Mouse (Mus musculus) forebrain, embryonic 14.5 days (tissue): ENCODE measurements at regions not wholly inside any gene's neighbourhood (a gene's known extent, or its start where the extent isn't known, plus 50 kb on each side); places are given as distances from the start of the nearest gene placed in this dataset.

Experiments used
- ATAC-seq: fragments of 200-750 bp; cut with Nextera tagmentation; 2 replicates; pipeline ENCODE4 v1.8.0; 2017; ENCODE audit warnings: mild to moderate bottlenecking, moderate library complexity
- DNase-seq: peaks from one replicate; pipeline ENCODE4 v3.0.0-alpha.2; 2015; ENCODE audit warnings: low spot score
- H3K27ac ChIP-seq: fragments of 300-500 bp; sonication (generic); 2 replicates; pipeline ENCODE4 v1.5.1; 2014; ENCODE audit warnings: low read depth, mild to moderate bottlenecking, control low read depth, low read length, moderate library complexity
- H3K27me3 ChIP-seq: fragments of 300-500 bp; sonication (generic); replicated peaks from 2 replicates; pipeline ENCODE4 v1.6.1; 2014; ENCODE audit warnings: low read length, control low read depth, mixed read lengths; ENCODE audit not compliant: control insufficient read depth, insufficient read depth
- H3K36me3 ChIP-seq: fragments of 300-500 bp; sonication (generic); 2 replicates; pipeline ENCODE4 v1.6.1; 2014; ENCODE audit warnings: low read length, control low read depth; ENCODE audit not compliant: control insufficient read depth, insufficient read depth
- H3K4me1 ChIP-seq: fragments of 300-500 bp; sonication (generic); 2 replicates; pipeline ENCODE4 v1.6.1; 2014; ENCODE audit warnings: antibody characterized with exemption, low read length, control low read depth; ENCODE audit not compliant: control insufficient read depth, insufficient read depth
- H3K4me2 ChIP-seq: fragments of 300-500 bp; sonication (generic); 2 replicates; pipeline ENCODE4 v1.6.1; 2014; ENCODE audit warnings: mild to moderate bottlenecking, control low read depth, low read length
- H3K4me3 ChIP-seq: fragments of 300-500 bp; sonication (generic); 2 replicates; pipeline ENCODE4 v1.5.1; 2014; ENCODE audit warnings: low read depth, low read length, control low read depth
- H3K9ac ChIP-seq: fragments of 300-500 bp; sonication (generic); 2 replicates; pipeline ENCODE4 v1.6.1; 2014; ENCODE audit warnings: mild to moderate bottlenecking, low read length, control low read depth, moderate library complexity
- H3K9me3 ChIP-seq: fragments of 300-500 bp; sonication (generic); replicated peaks from 2 replicates; pipeline ENCODE4 v1.6.1; 2016; ENCODE audit warnings: low read length, control low read depth, mixed read lengths; ENCODE audit not compliant: control insufficient read depth
- WGBS: fragments of 180-500 bp; shearing (Covaris S2); extraction: QIAGEN DNeasy Blood & Tissue Kit; methylation state at CpG from one replicate; pipeline ENCODE4 v1.1.7; 2014; 5-methylcytosine and 5-hydroxymethylcytosine counted together

GRCm38 (mm10) chr14:76765094-76765504 lies 208.4 kb upstream of the Serp2 start:
- no peaks in the 10 kb centered on the region for H3K9me3 ChIP-seq
- no peaks in the 10 kb centered on the region for H3K36me3 ChIP-seq
- H3K9ac ChIP-seq: no peak overlapping the region
- no peak overlapping the region for H3K4me2 ChIP-seq
- DNase-seq: peak; percentile 41
- ATAC-seq: peak; percentile 27; the same call in 1 of the 2 replicates
- WGBS: 68% methylated on average over 6 of the region's 6 CpGs
- H3K4me3 ChIP-seq: no peak overlapping the region
- peak overlapping the region; percentile 35; the same call in 1 of the 2 replicates for H3K27ac ChIP-seq
- no peaks in the 10 kb centered on the region for H3K27me3 ChIP-seq
- H3K4me1 ChIP-seq: peaks cover 22% of the 10 kb centered on the region

- 0 out of 2 replicates have a peak overlapping the region, but pooled peaks have one; percentile 14 for H3K27ac ChIP-seq
- WGBS: 14% methylated on average over 7 of the region's 7 CpGs
- H3K4me3 ChIP-seq: no peak overlapping the region
- H3K9ac ChIP-seq: no peak overlapping the region
- ATAC-seq (peak; percentile 27; the same call in 1 of the 2 replicates), DNase-seq (peak; percentile 58)
- no peak overlapping the region for H3K4me2 ChIP-seq
- H3K27me3 ChIP-seq: no peaks in the 10 kb centered on the region
- no peaks in the 10 kb centered on the region for H3K36me3 ChIP-seq
- H3K4me1 ChIP-seq: peaks cover 22% of the 10 kb centered on the region
- no peaks in the 10 kb centered on the region for H3K9me3 ChIP-seq
Measured at GRCm38 (mm10) chr14:76764390-76764796, 207.7 kb upstream of the Serp2 start.

- ATAC-seq: no peak
- Histone ChIP-seq H3K4me2 (no peak overlapping the region), H3K27ac (no peak overlapping the region), H3K27me3 (no peaks in the 10 kb centered on the region), H3K9ac (no peak overlapping the region), H3K4me1 (peaks cover 22% of the 10 kb centered on the region), H3K36me3 (no peaks in the 10 kb centered on the region), H3K4me3 (no peak overlapping the region), H3K9me3 (no peaks in the 10 kb centered on the region)
- no peak for DNase-seq
- 87% methylated on average over 7 of the region's 7 CpGs for WGBS
Measured at GRCm38 (mm10) chr14:76763539-76763938, 206.8 kb upstream of the Serp2 start.

- 73% methylated on average over 10 of the region's 10 CpGs for WGBS
- ATAC-seq (no peak), DNase-seq (no peak)
- no peak overlapping the region for H3K27ac ChIP-seq
- no peaks in the 10 kb centered on the region for H3K9me3 ChIP-seq
- H3K4me3 ChIP-seq: no peak overlapping the region
- no peaks in the 10 kb centered on the region for H3K36me3 ChIP-seq
- peaks cover 22% of the 10 kb centered on the region for H3K4me1 ChIP-seq
- no peak overlapping the region for H3K9ac ChIP-seq
- H3K27me3 ChIP-seq: no peaks in the 10 kb centered on the region
- H3K4me2 ChIP-seq: no peak overlapping the region
Measured at GRCm38 (mm10) chr14:76762777-76763176, 206.1 kb upstream of the Serp2 start.

GRCm38 (mm10) chr14:76761691-76762090 lies 205.0 kb upstream of the Serp2 start:
- no peak for ATAC-seq

GRCm38 (mm10) chr14:76761274-76761673 lies 204.6 kb upstream of the Serp2 start:
- ATAC-seq (no peak), DNase-seq (no peak)
- WGBS: 90% methylated on average over 4 of the region's 4 CpGs
- Histone ChIP-seq H3K27me3 (no peaks in the 10 kb centered on the region), H3K4me1 (peaks cover 18% of the 10 kb centered on the region), H3K36me3 (no peaks in the 10 kb centered on the region), H3K9ac (no peak overlapping the region), H3K27ac (no peak overlapping the region), H3K4me3 (no peak overlapping the region), H3K4me2 (no peak overlapping the region), H3K9me3 (no peaks in the 10 kb centered on the region)

More at GRCm38 (mm10) chr14:76761691-76762090, 205.0 kb upstream of the Serp2 start:
- H3K27ac ChIP-seq: no peak overlapping the region
- no peak overlapping the region for H3K4me2 ChIP-seq
- H3K4me1 ChIP-seq: peaks cover 22% of the 10 kb centered on the region
- no peak overlapping the region for H3K4me3 ChIP-seq
- no peak for DNase-seq
- WGBS: 94% methylated on average over 11 of the region's 11 CpGs
- no peaks in the 10 kb centered on the region for H3K27me3 ChIP-seq
- H3K9ac ChIP-seq: no peak overlapping the region
- no peaks in the 10 kb centered on the region for H3K36me3 ChIP-seq
- no peaks in the 10 kb centered on the region for H3K9me3 ChIP-seq

GRCm38 (mm10) chr14:76760509-76761023 lies 203.9 kb upstream of the Serp2 start:
- Histone ChIP-seq H3K36me3 (no peaks in the 10 kb centered on the region), H3K9me3 (no peaks in the 10 kb centered on the region), H3K27me3 (no peaks in the 10 kb centered on the region), H3K27ac (no peak overlapping the region), H3K9ac (no peak overlapping the region), H3K4me1 (peaks cover 14% of the 10 kb centered on the region), H3K4me2 (no peak overlapping the region), H3K4me3 (no peak overlapping the region)
- DNase-seq (no peak), ATAC-seq (no peak)
- 77% methylated on average over 13 of the region's 13 CpGs for WGBS

GRCm38 (mm10) chr14:76759377-76759776 lies 202.7 kb upstream of the Serp2 start:
- WGBS: 86% methylated on average over 4 of the region's 4 CpGs
- no peaks in the 10 kb centered on the region for H3K27me3 ChIP-seq
- no peak for DNase-seq
- no peak for ATAC-seq
- H3K9ac ChIP-seq: no peak overlapping the region
- no peaks in the 10 kb centered on the region for H3K36me3 ChIP-seq
- no peaks in the 10 kb centered on the region for H3K9me3 ChIP-seq
- no peak overlapping the region for H3K4me2 ChIP-seq
- H3K4me3 ChIP-seq: no peak overlapping the region
- peaks cover 3% of the 10 kb centered on the region for H3K4me1 ChIP-seq
- no peak overlapping the region for H3K27ac ChIP-seq

GRCm38 (mm10) chr14:76758589-76758988 lies 201.9 kb upstream of the Serp2 start:
- H3K27ac ChIP-seq: no peak overlapping the region
- H3K27me3 ChIP-seq: no peaks in the 10 kb centered on the region
- no peak for ATAC-seq
- WGBS: 83% methylated on average over 1 of the region's 1 CpGs
- H3K4me2 ChIP-seq: no peak overlapping the region
- H3K4me1 ChIP-seq: no peaks in the 10 kb centered on the region; the same call in 1 of the 2 replicates
- no peak for DNase-seq
- no peaks in the 10 kb centered on the region for H3K9me3 ChIP-seq
- no peak overlapping the region for H3K4me3 ChIP-seq
- no peak overlapping the region for H3K9ac ChIP-seq
- no peaks in the 10 kb centered on the region for H3K36me3 ChIP-seq
